Mouse (Mus musculus): ENCODE measurements around the gene Csrnp1. TPM values are rescaled to one million over a fixed set of nuclear protein-coding genes. Genes with fewer than 3 reads are reported as not detected.

The Csrnp1 gene
- polyA plus RNA-seq, 1 experiment from 2014 or later = 8.2 TPM

DNA sequence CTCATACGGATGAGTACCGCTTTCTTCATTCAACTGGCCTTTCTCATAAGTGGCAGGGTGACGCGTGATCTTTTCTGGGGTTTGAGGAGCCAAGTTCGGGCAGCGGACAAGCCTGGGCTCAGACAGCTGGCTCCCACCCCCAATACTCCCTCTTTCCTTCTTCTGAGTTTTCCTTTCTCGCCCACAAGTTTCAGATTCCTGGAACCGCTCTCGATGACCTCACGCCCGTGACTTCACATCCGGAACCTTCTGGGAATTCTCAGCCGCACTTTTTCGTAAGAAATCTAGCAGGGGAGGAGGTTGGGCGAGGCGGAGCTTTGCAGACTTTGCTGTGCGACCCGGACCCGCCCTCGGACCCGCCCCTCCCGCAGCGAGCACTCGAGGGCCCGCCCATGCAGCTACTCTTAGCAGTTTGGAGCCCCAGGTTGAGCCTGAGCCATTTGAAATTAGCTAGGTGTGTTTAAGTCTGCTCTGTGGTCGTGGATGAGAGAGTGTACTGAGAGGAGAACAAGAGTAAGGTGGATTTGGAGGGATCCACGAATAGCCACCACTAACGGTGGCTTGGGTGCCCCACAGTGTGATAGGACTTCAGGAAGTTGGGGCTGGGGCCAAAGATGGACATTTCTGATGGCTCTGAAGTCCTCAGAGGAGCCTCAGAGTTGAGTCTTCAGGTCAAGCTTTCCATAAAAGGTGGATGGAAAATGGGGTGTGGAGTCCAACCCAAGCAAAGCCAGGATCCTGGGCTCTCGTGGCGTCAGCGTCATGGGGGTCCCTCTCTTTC is 17.7 kb upstream of the Csrnp1 start:
- H3K4me3 ChIP-seq = peak overlapping the region; percentile 44
- peak overlapping the region; percentile 45 for H3K9ac ChIP-seq
- ATAC-seq (ENCODE audit: borderline replicate concordance, extremely low read depth, low FRiP score, low TSS enrichment) = peak; percentile 93
- H3K27me3 ChIP-seq = no peaks in the 10 kb centered on the region
- no peaks in the 10 kb centered on the region for H3K9me3 ChIP-seq
- peak overlapping the region; percentile 90 for H3K27ac ChIP-seq
- H3K4me2 ChIP-seq = peak overlapping the region; percentile 65
- peaks cover 47% of the 10 kb centered on the region for H3K4me1 ChIP-seq
- no peaks in the 10 kb centered on the region for H3K36me3 ChIP-seq
- WGBS = 8% methylated on average over 31 of the region's 31 CpGs

DNA sequence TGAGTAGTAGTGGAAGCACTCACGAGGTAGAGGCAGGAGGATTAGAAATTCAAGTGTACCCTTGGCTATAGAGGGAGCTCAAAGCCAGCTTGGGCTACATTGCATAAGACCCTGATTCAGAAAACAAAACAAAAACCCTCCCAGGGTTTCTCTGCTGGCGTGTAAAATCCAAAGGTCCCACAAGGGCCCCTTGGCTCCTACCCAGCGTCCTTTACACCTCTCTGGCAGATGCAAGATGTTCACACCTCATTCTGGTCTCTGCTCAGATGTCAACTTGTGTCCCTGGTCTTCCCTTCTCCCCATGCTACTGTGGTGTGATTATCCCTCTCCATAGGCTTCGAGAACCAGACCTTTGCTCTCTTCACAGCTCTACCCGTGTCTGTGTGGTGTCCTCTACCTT is 16.3 kb upstream of the Csrnp1 start:
- H3K27ac ChIP-seq = no peak overlapping the region
- no peaks in the 10 kb centered on the region for H3K36me3 ChIP-seq
- WGBS = 65% methylated on average over 5 of the region's 5 CpGs

DNA sequence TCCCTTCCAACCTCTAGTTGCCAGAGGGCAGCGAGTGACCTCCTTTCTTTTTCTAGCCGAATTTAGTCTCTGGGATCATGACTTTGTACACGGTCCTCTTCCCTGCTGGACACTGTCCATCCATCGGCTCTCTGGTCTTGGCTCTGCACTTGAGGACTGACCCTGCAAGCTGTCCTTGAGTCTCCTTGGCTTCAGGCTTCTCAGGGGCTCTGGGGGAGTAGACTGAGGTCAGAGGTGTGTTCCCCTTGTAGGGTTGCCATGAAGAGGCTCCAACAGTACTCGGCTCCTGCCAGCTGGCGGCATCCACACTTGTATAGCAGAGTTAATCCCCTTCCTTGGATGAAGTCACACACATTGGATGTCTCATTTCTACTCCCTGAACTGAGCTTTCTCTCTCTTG is 15.2 kb upstream of the Csrnp1 start:
- Histone ChIP-seq H3K4me2 (no peak overlapping the region), H3K36me3 (no peaks in the 10 kb centered on the region), H3K9me3 (no peaks in the 10 kb centered on the region), H3K4me3 (no peak overlapping the region), H3K27me3 (no peaks in the 10 kb centered on the region), H3K27ac (no peak overlapping the region), H3K9ac (no peak overlapping the region), H3K4me1 (peaks cover 40% of the 10 kb centered on the region)
- ATAC-seq (ENCODE audit: borderline replicate concordance, extremely low read depth, low FRiP score, low TSS enrichment) = no peak
- WGBS = 58% methylated on average over 6 of the region's 6 CpGs

More for the DNA sequence above, 16.3 kb upstream of the Csrnp1 start:
- no peak overlapping the region for H3K9ac ChIP-seq
- no peak for ATAC-seq (ENCODE audit: borderline replicate concordance, extremely low read depth, low FRiP score, low TSS enrichment)
- no peak overlapping the region for H3K4me2 ChIP-seq
- peaks cover 42% of the 10 kb centered on the region for H3K4me1 ChIP-seq
- H3K4me3 ChIP-seq = no peak overlapping the region
- H3K27me3 ChIP-seq = no peaks in the 10 kb centered on the region
- H3K9me3 ChIP-seq = no peaks in the 10 kb centered on the region

DNA sequence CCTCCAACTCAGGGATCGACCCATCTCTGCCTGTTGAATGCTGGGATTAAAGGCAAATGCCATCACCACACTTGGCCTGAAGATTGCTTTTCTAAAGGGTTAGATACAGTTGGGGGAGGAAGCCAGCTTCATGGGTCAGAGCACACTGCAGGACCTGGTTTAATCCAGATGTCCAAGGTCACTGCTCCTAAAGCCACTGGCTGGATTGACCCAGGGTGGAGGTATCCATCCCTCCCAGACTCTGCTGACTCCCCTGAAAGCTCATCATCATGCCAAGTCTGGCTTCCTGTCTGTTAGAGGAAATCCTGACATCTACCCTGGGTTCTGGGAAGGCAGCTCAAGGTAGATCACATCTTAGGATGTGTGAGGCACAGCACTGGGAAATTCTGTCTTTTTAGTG is 14.3 kb upstream of the Csrnp1 start:
- 72% methylated on average over 1 of the region's 1 CpGs for WGBS
- no peaks in the 10 kb centered on the region for H3K36me3 ChIP-seq
- H3K4me1 ChIP-seq = peaks cover 36% of the 10 kb centered on the region
- no peak overlapping the region for H3K4me2 ChIP-seq
- no peaks in the 10 kb centered on the region for H3K9me3 ChIP-seq
- no peak overlapping the region for H3K4me3 ChIP-seq
- H3K27ac ChIP-seq = no peak overlapping the region
- H3K9ac ChIP-seq = no peak overlapping the region
- ATAC-seq (ENCODE audit: borderline replicate concordance, extremely low read depth, low FRiP score, low TSS enrichment) = no peak
- no peaks in the 10 kb centered on the region for H3K27me3 ChIP-seq

DNA sequence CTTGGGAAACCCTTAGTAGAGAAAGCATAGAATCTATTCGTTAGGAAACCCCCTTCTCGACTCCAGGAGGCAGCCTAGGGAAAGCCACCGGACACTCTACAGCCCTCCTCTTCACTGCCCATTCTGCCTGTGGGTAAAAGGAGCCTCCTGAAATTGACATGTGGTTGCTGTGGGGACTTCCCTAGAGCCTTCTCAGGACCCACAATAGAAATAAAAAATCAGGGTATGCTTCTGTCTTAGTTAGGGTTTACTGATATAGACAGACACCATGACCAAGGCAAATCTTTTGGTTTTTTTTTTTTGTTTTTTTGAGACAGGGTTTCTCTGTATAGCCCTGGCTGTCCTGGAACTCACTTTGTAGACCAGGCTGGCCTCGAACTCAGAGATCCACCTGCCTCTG is 11.6 kb upstream of the Csrnp1 start:
- H3K27me3 ChIP-seq = 0 out of 2 replicates have a peak, but pooled peaks cover 4% of the 10 kb centered on the region

DNA sequence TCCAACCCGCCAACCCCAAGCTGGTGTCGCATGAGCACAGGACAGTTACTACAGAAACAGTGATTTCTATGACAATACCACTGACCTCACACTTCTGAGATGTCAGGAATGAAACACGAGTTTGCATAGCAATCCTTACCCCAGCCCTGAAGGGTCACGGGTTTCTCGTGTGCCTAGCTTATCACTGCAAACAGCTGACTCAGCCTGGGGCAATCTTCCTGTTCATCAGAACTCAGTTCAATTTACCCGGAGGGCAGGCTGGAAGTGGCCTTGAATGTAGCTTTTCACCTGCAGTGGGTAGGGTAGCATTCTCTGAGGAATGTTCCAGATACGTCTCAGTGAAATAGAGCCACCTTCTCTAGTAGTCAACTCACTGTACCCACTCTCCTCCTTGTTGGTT is 9.7 kb upstream of the Csrnp1 start:
- WGBS = 49% methylated on average over 7 of the region's 7 CpGs

More for the DNA sequence above, 11.6 kb upstream of the Csrnp1 start:
- Histone ChIP-seq H3K27ac (no peak overlapping the region), H3K4me1 (peaks cover 23% of the 10 kb centered on the region), H3K4me3 (no peak overlapping the region), H3K9ac (no peak overlapping the region), H3K4me2 (no peak overlapping the region), H3K9me3 (no peaks in the 10 kb centered on the region), H3K36me3 (no peaks in the 10 kb centered on the region)
- ATAC-seq (ENCODE audit: borderline replicate concordance, extremely low read depth, low FRiP score, low TSS enrichment) = no peak
- WGBS = 74% methylated on average over 4 of the region's 4 CpGs

DNA sequence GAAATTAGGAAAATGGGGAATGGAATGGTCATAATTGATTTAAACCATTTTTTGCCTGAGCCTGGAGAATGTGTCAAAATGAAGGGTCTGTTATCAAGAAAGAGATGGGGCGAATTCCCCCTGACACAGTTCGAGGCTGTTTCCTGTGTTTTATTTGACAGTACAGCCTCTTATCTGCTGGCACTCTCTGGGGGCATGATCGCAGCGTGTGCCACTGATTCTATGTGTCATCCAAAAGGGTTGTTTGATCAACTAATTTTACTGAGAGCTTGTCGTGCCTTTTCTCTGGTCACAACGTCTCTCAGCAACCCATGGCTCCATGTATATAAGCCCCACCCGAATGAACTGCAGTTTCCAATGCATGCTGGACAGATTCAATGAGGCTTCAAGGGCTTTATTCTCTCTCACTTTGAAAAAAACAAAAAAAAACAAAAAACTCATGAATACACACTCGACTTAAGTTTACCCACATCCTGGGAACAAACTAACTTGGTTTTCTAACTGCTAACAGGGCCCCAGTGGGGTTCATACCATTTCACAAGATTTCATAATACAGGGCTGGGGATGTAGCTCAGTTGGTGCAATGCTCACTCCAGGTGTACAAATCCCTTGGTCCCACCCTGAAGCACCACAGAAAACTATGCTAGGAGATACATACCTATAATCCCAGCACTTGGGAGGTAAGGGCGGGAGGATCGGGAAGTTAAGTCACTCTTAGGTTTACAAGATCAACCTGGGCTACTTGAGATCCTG is 8.8 kb upstream of the Csrnp1 start:
- Histone ChIP-seq H3K27me3 (0 out of 2 replicates have a peak, but pooled peaks cover 4% of the 10 kb centered on the region), H3K36me3 (no peaks in the 10 kb centered on the region), H3K9ac (no peak overlapping the region), H3K4me3 (no peak overlapping the region), H3K9me3 (no peaks in the 10 kb centered on the region), H3K27ac (no peak overlapping the region), H3K4me1 (no peaks in the 10 kb centered on the region), H3K4me2 (no peak overlapping the region)
- ATAC-seq (ENCODE audit: borderline replicate concordance, extremely low read depth, low FRiP score, low TSS enrichment) = no peak
- WGBS = 41% methylated on average over 10 of the region's 10 CpGs

More for the DNA sequence above, 9.7 kb upstream of the Csrnp1 start:
- H3K27ac ChIP-seq = no peak overlapping the region
- H3K36me3 ChIP-seq = no peaks in the 10 kb centered on the region
- H3K4me1 ChIP-seq = peaks cover 5% of the 10 kb centered on the region
- no peak overlapping the region for H3K9ac ChIP-seq
- no peak overlapping the region for H3K4me3 ChIP-seq
- no peak overlapping the region for H3K4me2 ChIP-seq
- ATAC-seq (ENCODE audit: borderline replicate concordance, extremely low read depth, low FRiP score, low TSS enrichment) = no peak
- no peaks in the 10 kb centered on the region for H3K9me3 ChIP-seq
- H3K27me3 ChIP-seq = 0 out of 2 replicates have a peak, but pooled peaks cover 4% of the 10 kb centered on the region

DNA sequence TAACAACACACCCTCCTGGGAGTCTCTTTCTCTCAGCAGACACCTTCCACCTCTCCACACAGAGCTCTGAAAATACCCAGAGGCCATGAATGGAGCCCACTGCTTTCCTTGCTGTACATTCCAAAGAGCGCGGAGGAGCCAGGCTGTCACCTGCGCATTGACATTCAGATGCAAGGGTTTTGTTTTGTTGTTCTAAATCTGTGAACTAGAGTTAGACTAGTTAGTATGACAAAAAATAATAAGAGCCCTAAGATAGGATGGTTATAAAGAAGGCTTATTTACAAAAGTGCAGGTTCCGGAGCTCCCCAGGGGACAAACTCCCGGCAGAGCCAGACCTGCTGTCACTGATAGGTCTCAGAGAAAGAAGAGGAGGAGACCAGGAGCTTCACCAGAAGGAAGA is 6.9 kb upstream of the Csrnp1 start:
- ATAC-seq (ENCODE audit: borderline replicate concordance, extremely low read depth, low FRiP score, low TSS enrichment) = no peak
- H3K36me3 ChIP-seq = no peaks in the 10 kb centered on the region
- H3K9ac ChIP-seq = no peak overlapping the region
- H3K4me1 ChIP-seq = no peaks in the 10 kb centered on the region
- no peak overlapping the region for H3K4me2 ChIP-seq
- H3K27me3 ChIP-seq = 0 out of 2 replicates have a peak, but pooled peaks cover 4% of the 10 kb centered on the region
- WGBS = 38% methylated on average over 5 of the region's 5 CpGs
- no peak overlapping the region for H3K27ac ChIP-seq
- H3K9me3 ChIP-seq = no peaks in the 10 kb centered on the region
- H3K4me3 ChIP-seq = no peak overlapping the region

DNA sequence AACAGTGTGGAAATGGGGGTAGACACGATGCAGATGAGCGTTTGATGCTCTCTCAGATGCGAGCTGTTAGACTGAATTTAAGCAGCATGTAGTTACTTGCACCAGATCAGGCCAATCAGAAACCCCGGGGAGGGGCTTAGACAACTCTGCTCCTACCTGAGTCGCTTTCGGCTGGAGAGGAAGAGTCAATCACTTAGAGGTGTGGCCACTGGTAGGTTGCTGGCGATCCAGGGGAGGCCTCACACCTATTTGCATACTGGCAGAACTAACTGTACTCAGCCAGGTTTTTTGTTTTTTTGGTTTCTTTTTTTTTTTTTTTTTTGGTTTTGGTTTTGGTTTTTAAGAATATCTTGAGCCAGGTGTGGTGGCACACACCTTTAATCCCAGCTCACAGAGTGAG is 3.8 kb upstream of the Csrnp1 start:
- no peak for ATAC-seq (ENCODE audit: borderline replicate concordance, extremely low read depth, low FRiP score, low TSS enrichment)
- 46% methylated on average over 7 of the region's 7 CpGs for WGBS
- H3K4me1 ChIP-seq = peaks cover 12% of the 10 kb centered on the region
- 0 out of 2 replicates have a peak, but pooled peaks cover 4% of the 10 kb centered on the region for H3K27me3 ChIP-seq
- H3K4me3 ChIP-seq = no peak overlapping the region
- no peaks in the 10 kb centered on the region for H3K36me3 ChIP-seq
- H3K9ac ChIP-seq = no peak overlapping the region
- H3K9me3 ChIP-seq = no peaks in the 10 kb centered on the region
- H3K27ac ChIP-seq = no peak overlapping the region
- H3K4me2 ChIP-seq = no peak overlapping the region

DNA sequence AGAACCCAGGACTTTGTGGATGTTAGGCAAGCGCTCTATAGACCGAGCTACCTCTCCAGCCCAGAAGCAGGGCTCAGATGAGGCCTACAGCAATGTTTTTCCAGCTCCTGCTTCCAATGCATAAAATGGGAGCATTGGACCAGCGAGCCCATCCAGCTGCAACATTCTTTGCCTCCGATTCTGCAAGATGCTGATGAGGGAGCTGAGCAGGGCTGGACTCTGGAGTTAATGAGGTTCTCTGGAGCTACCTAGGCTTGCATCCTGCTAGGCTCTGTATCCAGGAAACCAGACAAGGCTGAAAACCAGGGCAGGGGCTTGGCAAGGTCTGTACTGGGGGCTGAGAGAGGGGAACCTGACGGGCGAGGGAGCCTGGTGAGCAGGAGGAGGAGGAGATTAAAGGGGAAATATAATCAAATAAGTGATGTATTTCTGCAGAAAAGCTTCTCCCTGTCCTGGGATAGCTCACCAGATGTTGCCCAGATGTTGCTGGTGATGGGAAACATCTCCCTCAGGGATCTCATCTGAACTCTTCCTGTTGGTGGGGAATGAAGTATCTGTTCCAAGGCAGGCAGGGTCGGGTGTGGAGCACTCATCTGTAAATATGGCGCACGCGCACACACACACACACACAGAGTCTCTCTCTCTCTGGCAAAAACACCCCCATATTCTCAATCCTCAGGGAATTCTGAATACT is 1.6 kb upstream of the Csrnp1 start:
- Histone ChIP-seq H3K4me1 (peaks cover 31% of the 10 kb centered on the region), H3K27me3 (no peaks in the 10 kb centered on the region), H3K36me3 (no peaks in the 10 kb centered on the region), H3K9ac (no peak overlapping the region), H3K9me3 (no peaks in the 10 kb centered on the region), H3K27ac (0 out of 2 replicates have a peak overlapping the region, but pooled peaks have one; percentile 33), H3K4me3 (no peak overlapping the region), H3K4me2 (no peak overlapping the region)
- 62% methylated on average over 10 of the region's 10 CpGs for WGBS
- ATAC-seq (ENCODE audit: borderline replicate concordance, extremely low read depth, low FRiP score, low TSS enrichment) = no peak

DNA sequence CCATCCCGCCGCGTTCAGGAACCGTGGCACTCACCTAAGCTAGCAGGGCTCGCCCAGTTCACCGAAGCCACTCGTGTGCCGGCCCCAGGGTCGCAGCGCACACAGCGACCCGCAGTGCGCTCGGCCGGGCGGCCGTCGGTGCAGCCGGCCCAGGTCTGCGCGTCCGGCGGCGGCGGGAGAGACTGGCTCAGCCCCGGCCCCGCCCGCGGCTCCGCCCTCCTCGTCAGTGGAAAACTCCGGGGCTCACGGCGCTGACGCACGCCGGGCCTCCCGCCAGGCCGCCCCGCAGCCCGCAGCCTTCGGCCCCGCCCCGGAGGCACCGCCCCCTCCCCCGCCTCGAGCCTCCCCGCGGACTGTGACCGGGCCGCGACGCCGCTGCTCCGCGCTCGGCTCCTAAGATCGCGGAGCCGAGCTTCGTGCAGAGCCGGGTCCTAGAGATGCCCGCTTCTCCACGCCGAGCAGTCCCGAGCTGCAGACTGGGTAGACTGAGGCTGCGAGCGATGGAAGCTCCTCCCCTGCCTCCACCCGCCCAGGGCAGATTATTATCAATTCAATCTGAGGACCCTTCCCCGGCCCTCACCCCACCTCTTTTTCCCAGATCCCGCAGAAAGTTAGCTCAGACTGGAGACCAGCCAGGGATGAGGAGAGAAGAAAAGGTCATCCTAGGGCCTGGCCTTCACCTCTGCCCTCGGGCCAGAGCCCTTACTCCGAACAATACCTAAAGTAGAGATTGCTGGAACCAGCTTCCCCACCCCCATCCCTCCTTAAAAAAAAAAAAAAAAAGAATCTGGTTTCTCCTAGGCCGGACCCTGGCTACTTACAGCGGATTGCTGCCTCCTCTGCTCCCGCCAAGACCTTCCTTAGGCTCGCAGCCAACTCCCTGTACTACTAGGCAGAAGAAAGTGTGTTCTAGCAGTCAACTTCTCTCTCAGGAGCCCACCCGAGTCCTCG is 598 bp downstream of the Csrnp1 start:
- H3K4me2 ChIP-seq = peak overlapping the region; percentile 96
- peak overlapping the region; percentile 85 for H3K4me3 ChIP-seq

More for the DNA sequence above, 598 bp downstream of the Csrnp1 start:
- no peaks in the 10 kb centered on the region for H3K36me3 ChIP-seq
- peak overlapping the region; percentile 74 for H3K9ac ChIP-seq
- H3K27ac ChIP-seq = peak overlapping the region; percentile 99
- peaks cover 52% of the 10 kb centered on the region for H3K4me1 ChIP-seq
- H3K27me3 ChIP-seq = no peaks in the 10 kb centered on the region
- under 1% methylated on average over 74 of the region's 79 CpGs for WGBS
- H3K9me3 ChIP-seq = no peaks in the 10 kb centered on the region
- ATAC-seq (ENCODE audit: borderline replicate concordance, extremely low read depth, low FRiP score, low TSS enrichment) = peak; percentile 71
